Mouse (Mus musculus): ENCODE measurements at regions not wholly inside any gene's neighbourhood (a gene's known extent, or its start where the extent isn't known, plus 50 kb on each side); places are given as distances from the start of the nearest gene placed in this dataset.

- WGBS: 48% methylated on average over 5 of the region's 5 CpGs
- Histone ChIP-seq H3K27ac (replicated peaks; ENCODE audit: insufficient read depth, low read depth, low read length) (no peak overlapping the region), H3K79me2 (ENCODE audit: control insufficient read depth, insufficient read depth, low read length) (no peaks in the 10 kb centered on the region), H3K27me3 (ENCODE audit: control insufficient read depth, insufficient read depth, low read length) (no peaks in the 10 kb centered on the region), H3K4me3 (ENCODE audit: insufficient read depth, low read depth, low read length) (no peak overlapping the region), H3K36me3 (ENCODE audit: control insufficient read depth, insufficient read depth, low read length) (no peaks in the 10 kb centered on the region), H3K4me1 (ENCODE audit: control insufficient read depth, insufficient read depth, low read length) (no peaks in the 10 kb centered on the region), H3K9ac (ENCODE audit: low read depth, low read length) (no peak overlapping the region)
- DNase-seq (ENCODE audit: extremely low read depth, low read depth, low spot score): peak; percentile 50
- TF ChIP-seq CTCF (IDR thresholded peaks at IDR 0.05; ENCODE audit: low read depth, low read length) (no peak), POLR2A (IDR thresholded peaks at IDR 0.05; ENCODE audit: extremely low read depth, insufficient read depth, low read length) (no peak)
Observed at GRCm38 (mm10) chr13:39835302-39835701, 525.9 kb downstream of the Ofcc1 start.

GRCm38 (mm10) chr13:39834521-39835245 lies 526.6 kb downstream of the Ofcc1 start:
- TF ChIP-seq CTCF (IDR thresholded peaks at IDR 0.05; ENCODE audit: low read depth, low read length): no peak
- no peak for TF ChIP-seq POLR2A (IDR thresholded peaks at IDR 0.05; ENCODE audit: extremely low read depth, insufficient read depth, low read length)
- 75% methylated on average over 9 of the region's 9 CpGs for WGBS
- H3K27ac ChIP-seq (replicated peaks; ENCODE audit: insufficient read depth, low read depth, low read length): no peak overlapping the region
- H3K4me1 ChIP-seq (ENCODE audit: control insufficient read depth, insufficient read depth, low read length): no peaks in the 10 kb centered on the region
- no peak overlapping the region for H3K9ac ChIP-seq (ENCODE audit: low read depth, low read length)
- no peak overlapping the region for H3K4me3 ChIP-seq (ENCODE audit: insufficient read depth, low read depth, low read length)
- no peak for DNase-seq (ENCODE audit: extremely low read depth, low read depth, low spot score)
- H3K27me3 ChIP-seq (ENCODE audit: control insufficient read depth, insufficient read depth, low read length): no peaks in the 10 kb centered on the region
- no peaks in the 10 kb centered on the region for H3K79me2 ChIP-seq (ENCODE audit: control insufficient read depth, insufficient read depth, low read length)
- no peaks in the 10 kb centered on the region for H3K36me3 ChIP-seq (ENCODE audit: control insufficient read depth, insufficient read depth, low read length)

- whole genome bisulfite sequencing: 6% methylated on average over 20 of the region's 20 CpGs
- H3K27me3 ChIP-seq (ENCODE audit: control insufficient read depth, insufficient read depth, low read length): peaks cover 4% of the 10 kb centered on the region; the same call in 1 of the 2 replicates
- H3K9ac ChIP-seq (ENCODE audit: low read depth, low read length): no peak overlapping the region
- H3K4me3 ChIP-seq (ENCODE audit: insufficient read depth, low read depth, low read length): no peak overlapping the region
- DNase-seq (ENCODE audit: extremely low read depth, low read depth, low spot score): no peak
- no peaks in the 10 kb centered on the region for H3K79me2 ChIP-seq (ENCODE audit: control insufficient read depth, insufficient read depth, low read length)
- H3K36me3 ChIP-seq (ENCODE audit: control insufficient read depth, insufficient read depth, low read length): no peaks in the 10 kb centered on the region
- no peak for TF ChIP-seq POLR2A (IDR thresholded peaks at IDR 0.05; ENCODE audit: extremely low read depth, insufficient read depth, low read length)
- no peak for TF ChIP-seq CTCF (IDR thresholded peaks at IDR 0.05; ENCODE audit: low read depth, low read length)
- no peaks in the 10 kb centered on the region for H3K4me1 ChIP-seq (ENCODE audit: control insufficient read depth, insufficient read depth, low read length)
- no peak overlapping the region for H3K27ac ChIP-seq (replicated peaks; ENCODE audit: insufficient read depth, low read depth, low read length)
Observed at GRCm38 (mm10) chr13:39823965-39824555, 537.2 kb downstream of the Ofcc1 start.

- Histone ChIP-seq H3K79me2 (ENCODE audit: control insufficient read depth, insufficient read depth, low read length) (no peaks in the 10 kb centered on the region), H3K4me1 (ENCODE audit: control insufficient read depth, insufficient read depth, low read length) (no peaks in the 10 kb centered on the region), H3K27ac (replicated peaks; ENCODE audit: insufficient read depth, low read depth, low read length) (no peak overlapping the region), H3K36me3 (ENCODE audit: control insufficient read depth, insufficient read depth, low read length) (no peaks in the 10 kb centered on the region), H3K9ac (ENCODE audit: low read depth, low read length) (no peak overlapping the region), H3K4me3 (ENCODE audit: insufficient read depth, low read depth, low read length) (no peak overlapping the region), H3K27me3 (ENCODE audit: control insufficient read depth, insufficient read depth, low read length) (peaks cover 4% of the 10 kb centered on the region; the same call in 1 of the 2 replicates)
- no peak for TF ChIP-seq CTCF (IDR thresholded peaks at IDR 0.05; ENCODE audit: low read depth, low read length)
- TF ChIP-seq POLR2A (IDR thresholded peaks at IDR 0.05; ENCODE audit: extremely low read depth, insufficient read depth, low read length): no peak
- DNase-seq (ENCODE audit: extremely low read depth, low read depth, low spot score): no peak
- 13% methylated on average over 15 of the region's 15 CpGs for WGBS
Observed at GRCm38 (mm10) chr13:39823346-39823954, 537.8 kb downstream of the Ofcc1 start.

DNA sequence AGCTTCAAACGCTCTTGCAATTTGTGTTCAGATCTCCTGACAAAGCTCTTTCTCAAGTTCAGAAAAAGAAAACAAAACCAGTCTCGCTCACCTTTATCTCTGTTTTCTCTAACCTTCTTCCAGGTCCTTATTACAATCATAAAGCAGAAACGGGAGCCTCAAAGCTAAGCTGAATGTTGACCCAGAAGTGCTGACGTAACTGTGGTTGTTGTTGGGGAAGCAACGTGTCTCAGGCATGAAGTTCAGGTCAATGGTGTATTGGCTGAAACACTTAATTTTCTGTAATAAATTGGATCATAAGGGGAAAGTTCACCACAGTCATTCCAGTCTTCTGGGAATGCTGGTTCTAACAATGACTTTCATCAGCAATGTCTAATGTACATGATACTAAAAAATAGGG lies 586.7 kb downstream of the Ofcc1 start:
- no peak overlapping the region for H3K9ac ChIP-seq (ENCODE audit: low read depth, low read length)
- H3K79me2 ChIP-seq (ENCODE audit: control insufficient read depth, insufficient read depth, low read length): no peaks in the 10 kb centered on the region
- no peaks in the 10 kb centered on the region for H3K36me3 ChIP-seq (ENCODE audit: control insufficient read depth, insufficient read depth, low read length)
- no peak for TF ChIP-seq POLR2A (IDR thresholded peaks at IDR 0.05; ENCODE audit: extremely low read depth, insufficient read depth, low read length)
- no peak overlapping the region for H3K4me3 ChIP-seq (ENCODE audit: insufficient read depth, low read depth, low read length)
- no peak overlapping the region for H3K27ac ChIP-seq (replicated peaks; ENCODE audit: insufficient read depth, low read depth, low read length)
- H3K4me1 ChIP-seq (ENCODE audit: control insufficient read depth, insufficient read depth, low read length): no peaks in the 10 kb centered on the region
- 51% methylated on average over 5 of the region's 5 CpGs for WGBS
- no peaks in the 10 kb centered on the region for H3K27me3 ChIP-seq (ENCODE audit: control insufficient read depth, insufficient read depth, low read length)
- peak; percentile 87 for DNase-seq (ENCODE audit: extremely low read depth, low read depth, low spot score)

DNA sequence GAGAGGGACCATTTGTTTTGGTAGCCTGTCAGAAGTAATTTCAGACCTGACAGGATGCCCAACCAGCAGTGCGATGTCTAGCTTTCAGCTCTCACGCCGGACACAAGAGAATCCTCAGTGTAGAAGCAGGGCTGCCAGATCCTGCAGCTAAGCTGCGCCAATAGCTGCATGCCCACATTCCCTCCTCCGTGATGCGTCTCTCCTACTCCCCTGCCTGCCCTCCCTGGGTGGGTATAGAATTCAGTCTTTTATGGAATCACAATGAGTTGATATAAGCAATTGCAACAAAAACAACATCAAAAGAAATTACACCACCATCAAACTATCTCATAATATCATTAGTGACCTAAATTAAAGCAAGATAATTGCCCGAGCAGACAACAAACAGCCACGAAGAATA lies 587.1 kb downstream of the Ofcc1 start:
- H3K27me3 ChIP-seq (ENCODE audit: control insufficient read depth, insufficient read depth, low read length): no peaks in the 10 kb centered on the region
- TF ChIP-seq CTCF (IDR thresholded peaks at IDR 0.05; ENCODE audit: low read depth, low read length) (no peak), POLR2A (IDR thresholded peaks at IDR 0.05; ENCODE audit: extremely low read depth, insufficient read depth, low read length) (no peak)
- H3K27ac ChIP-seq (replicated peaks; ENCODE audit: insufficient read depth, low read depth, low read length): no peak overlapping the region
- H3K4me3 ChIP-seq (ENCODE audit: insufficient read depth, low read depth, low read length): no peak overlapping the region
- no peaks in the 10 kb centered on the region for H3K79me2 ChIP-seq (ENCODE audit: control insufficient read depth, insufficient read depth, low read length)
- WGBS: 90% methylated on average over 8 of the region's 8 CpGs
- DNase-seq (ENCODE audit: extremely low read depth, low read depth, low spot score): no peak
- no peaks in the 10 kb centered on the region for H3K4me1 ChIP-seq (ENCODE audit: control insufficient read depth, insufficient read depth, low read length)
- no peaks in the 10 kb centered on the region for H3K36me3 ChIP-seq (ENCODE audit: control insufficient read depth, insufficient read depth, low read length)
- no peak overlapping the region for H3K9ac ChIP-seq (ENCODE audit: low read depth, low read length)
